Mouse (Mus musculus): ENCODE data around the gene Llgl2. TPM values are rescaled to one million over a fixed set of nuclear protein-coding genes. Genes with fewer than 3 reads are reported as not detected.
A peak's percentile ranks its signal among the peaks of the same experiment; 100 is the strongest.
"Not testable (repeated sequence)": the region's sequence is repeated elsewhere in the genome, so short reads cannot be mapped to it uniquely, and the experiment has no call there.

Llgl2 gene
- total and polyA plus RNA-seq, 3 experiments: 7.6 to 29.5 (median 13.1) TPM

DNA sequence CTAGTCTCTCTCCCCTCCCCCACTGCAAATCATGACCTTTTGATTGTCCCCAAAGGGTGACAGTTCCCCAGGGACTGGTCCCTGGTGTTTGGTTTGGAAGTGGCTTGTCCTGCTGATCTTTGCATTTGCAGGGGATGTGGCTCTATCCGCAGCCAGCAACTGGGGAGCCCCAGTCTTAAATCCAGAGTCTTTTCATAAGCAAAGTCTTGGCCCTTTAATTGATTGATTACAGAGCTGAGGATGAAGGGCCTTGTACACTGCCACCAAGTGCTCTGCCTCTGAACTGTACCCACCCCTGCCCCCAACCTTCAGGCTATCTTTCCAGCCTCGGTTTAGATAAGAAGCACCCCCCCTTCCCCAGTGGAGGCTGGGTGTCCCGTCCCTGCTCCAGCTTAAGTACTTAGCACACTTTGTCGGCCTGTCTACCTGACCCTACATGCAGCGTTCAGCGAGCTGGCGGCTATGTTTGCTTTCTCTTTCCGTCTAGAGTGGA is 9.2 kb downstream of the Llgl2 start:
- no peak for DNase-seq

DNA sequence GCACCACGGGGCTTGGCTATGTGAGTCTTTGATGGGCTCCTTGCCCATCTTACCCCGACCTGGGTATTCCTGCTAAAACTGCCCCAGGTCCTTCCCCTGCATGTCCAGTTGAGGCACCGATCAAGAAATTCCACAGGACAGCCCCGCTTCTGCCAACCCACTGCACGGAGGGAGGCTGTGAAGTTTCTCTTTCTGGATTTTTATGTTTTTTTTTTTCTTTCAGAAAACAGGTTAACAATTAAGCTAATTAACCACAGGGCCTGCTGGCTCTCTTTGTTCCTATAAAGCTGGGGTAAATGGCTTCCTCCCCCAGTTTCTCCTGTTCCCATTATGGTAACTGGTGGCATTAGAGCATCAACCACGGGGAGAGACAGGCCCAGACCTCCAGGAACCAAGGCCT is 10.2 kb downstream of the Llgl2 start:
- DNase-seq: no peak

- no peak for DNase-seq
Measured at GRCm38 (mm10) chr11:115836656-115837395, 13.0 kb downstream of the Llgl2 start.

- no peak for DNase-seq
Measured at GRCm38 (mm10) chr11:115837606-115838345, 13.9 kb downstream of the Llgl2 start.

DNA sequence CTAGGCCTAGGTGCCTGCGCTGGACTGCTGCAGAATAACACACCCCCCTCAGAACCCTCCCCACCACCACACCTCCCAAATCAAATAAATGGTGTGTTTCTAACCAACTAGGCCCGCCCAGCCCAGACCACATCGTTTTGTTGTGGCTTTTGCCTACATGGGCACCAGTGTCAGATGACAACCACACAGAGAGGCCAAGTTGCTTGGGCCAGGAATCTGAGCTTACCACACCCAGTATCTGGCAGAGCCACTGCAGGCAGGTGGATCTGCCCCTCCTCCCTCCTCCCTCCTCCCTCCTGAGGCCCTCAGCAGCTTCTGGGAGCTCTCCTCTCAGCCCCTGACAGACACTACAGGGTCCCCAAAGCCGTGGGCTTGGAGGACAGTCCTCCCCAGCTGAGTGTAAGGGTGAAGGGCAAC is 15.1 kb downstream of the Llgl2 start:
- DNase-seq: no peak

DNA sequence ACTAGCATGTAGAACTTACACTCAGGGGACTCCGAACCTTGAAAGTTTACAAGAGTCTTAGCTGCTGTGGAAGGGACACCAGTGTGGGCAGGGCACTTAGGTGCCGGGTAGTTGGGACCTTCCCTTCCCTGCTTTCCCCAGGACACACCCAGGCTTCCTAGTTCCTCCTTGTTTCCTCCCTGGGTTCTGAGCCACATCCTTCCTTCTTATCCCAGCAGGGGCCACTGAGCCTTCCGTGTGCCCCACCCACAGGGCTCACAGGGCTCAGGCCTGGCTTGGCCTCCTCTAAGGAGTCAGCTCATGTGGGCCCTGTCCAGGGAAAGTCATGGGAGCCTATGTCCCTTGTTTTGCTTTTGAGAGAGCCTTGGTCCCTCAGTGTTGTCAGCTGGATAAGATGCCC is 15.9 kb downstream of the Llgl2 start:
- DNase-seq: no peak

DNA sequence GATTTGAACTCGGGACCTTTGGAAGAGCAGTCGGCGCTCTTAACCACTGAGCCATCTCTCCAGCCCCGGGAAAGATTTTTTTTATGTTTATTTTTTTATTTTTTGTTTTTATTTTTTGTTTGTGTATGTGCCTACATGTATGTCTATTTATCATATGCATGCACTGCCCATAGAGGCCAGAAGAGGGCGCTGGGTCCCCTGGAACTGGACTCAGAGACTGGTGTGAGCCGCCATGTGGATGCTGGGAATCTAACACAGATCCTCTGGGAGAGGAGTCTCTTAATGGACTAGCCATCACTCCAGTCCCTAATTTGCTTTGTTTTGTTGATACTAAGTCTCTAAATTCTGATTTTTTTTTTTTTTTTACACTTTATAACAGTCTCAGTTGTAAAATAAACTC is 17.2 kb downstream of the Llgl2 start:
- no peak for DNase-seq

DNA sequence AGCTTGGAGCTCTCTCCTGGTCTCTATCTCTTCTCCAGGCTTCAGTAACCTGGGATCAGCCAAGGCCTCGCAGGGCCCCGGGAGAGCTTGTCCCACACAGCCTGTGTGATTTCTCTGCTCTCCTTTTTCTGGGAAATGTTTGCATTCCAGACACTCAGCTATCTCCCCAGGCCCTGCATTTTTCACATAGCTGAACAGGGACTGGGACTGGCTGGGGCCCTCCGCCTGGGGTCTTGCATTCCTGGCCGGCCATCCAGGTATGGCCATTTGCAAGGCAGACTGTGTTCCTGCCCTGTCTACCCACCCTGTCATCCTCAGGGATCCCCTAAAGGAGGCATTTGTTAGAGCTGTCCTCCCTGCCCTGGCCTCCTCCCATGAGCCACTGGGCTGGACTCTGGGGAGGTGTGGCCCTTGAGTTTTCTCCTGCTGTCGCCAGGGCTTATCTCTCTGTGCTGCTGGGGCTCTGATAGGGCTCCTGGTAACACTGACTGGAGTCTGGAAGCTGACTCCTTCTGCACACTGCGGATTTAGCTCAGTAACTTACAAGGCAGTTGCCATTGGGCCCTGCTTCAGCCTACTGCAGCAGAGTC is 18.2 kb downstream of the Llgl2 start:
- DNase-seq: peak; percentile 37

GRCm38 (mm10) chr11:115843141-115843890 is 19.5 kb downstream of the Llgl2 start:
- DNase-seq: no peak

DNA sequence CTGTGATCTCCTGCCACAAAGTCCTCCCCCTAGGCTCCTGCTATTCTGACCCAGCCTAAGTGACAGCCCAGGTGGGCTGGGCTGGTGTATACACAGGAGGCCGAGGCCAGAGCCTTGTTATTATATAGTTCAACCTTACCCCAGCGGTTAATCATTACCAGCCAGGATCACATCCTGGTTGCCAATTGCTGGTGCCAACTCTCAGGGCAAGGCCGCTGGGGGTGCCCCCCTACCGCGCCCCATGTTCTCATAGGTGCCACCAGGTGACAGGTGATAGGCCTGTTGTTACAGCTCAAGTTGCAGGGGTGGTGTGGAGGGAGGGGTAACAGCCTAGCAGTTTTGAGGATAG is 20.0 kb downstream of the Llgl2 start:
- no peak for DNase-seq

DNA sequence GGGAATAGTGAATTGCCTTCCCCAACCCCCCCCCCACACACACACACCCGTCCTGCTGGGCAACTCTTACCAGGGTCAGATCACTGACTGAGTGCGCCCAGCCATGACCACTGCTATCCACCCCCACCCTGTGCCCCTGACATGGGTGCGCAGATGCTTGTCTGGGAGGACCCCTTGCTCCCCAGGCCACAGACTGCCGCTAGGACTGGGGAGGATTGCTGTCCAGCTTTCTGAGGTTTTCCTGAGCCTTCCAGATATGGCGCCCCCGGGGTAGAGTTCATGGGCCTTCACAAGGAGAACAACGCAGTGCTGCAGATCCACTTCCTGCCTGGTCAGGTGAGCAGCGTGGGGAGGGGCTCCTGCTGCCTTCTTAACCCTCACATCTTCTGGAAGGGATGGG is 20.4 kb downstream of the Llgl2 start:
- DNase-seq: no peak

- DNase-seq: no peak
Measured at GRCm38 (mm10) chr11:115845819-115846218, 22.0 kb downstream of the Llgl2 start.

DNA sequence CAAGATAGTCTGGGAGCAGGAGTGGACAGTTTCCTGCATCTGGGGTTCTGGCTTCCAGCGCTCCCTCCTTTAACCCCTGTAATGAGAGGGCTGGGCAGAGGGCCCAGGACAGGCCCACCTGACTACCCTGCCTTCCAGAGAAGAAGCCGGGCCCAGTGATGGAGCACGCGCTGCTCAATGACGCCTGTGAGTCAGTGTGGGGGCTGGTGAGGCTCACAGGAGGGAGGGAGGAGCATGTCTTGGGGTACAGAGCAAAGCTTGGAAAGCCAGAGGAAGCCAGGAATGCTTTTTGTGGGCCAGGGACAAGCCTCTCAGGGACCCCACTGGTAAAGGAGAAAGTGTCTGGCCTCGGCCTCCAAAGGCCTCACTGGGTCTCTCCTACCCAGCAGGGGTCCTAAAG is 30.8 kb downstream of the Llgl2 start:
- DNase-seq: no peak

- not testable (repeated sequence) for DNase-seq
Measured at GRCm38 (mm10) chr11:115857146-115857545, 33.3 kb downstream of the Llgl2 start.

DNA sequence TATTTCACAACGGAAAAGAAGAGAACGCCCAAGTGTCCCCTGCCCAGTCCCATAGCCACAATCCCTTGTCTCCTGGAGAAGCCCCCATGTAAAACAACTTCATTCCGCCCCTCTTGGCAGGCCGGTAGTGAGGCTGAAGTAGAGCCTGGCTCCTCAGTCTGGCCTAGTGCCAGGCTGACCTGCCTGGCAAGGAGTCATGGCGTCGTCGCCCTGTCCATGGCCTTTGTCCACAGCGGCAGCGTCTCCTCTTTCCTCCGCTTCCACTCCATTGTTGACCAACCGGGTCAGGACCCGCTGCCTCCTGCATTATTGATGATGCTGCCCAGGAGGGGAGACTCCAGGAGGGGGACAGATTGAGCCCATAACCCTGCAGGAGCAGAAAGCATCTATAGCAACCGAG is 34.1 kb downstream of the Llgl2 start:
- no peak for DNase-seq

DNA sequence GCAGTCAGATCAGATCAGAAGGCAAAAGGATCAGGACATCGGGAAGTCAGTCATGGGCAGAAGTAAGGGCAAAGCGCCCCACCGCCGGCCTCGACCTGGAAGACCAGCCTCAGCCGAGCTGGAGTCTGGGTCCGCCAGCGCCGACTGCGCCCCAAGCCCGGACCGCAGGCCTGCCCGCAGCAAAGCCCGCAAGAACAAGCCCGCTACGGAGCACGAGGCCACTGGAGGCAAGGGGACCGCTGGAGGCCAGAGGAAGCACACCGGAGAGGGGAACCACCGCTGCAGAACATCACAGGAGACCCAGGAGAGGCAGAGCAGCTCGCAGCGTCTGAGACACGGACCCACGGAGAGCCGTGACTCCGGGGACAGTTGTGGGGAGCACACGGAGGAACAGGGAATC is 34.5 kb downstream of the Llgl2 start, which contains the start of gene Myo15b:
Gene Myo15b, plus strand, starts transcription at position 53 of the 400 bp plus-strand sequence.
- DNase-seq: no peak

DNA sequence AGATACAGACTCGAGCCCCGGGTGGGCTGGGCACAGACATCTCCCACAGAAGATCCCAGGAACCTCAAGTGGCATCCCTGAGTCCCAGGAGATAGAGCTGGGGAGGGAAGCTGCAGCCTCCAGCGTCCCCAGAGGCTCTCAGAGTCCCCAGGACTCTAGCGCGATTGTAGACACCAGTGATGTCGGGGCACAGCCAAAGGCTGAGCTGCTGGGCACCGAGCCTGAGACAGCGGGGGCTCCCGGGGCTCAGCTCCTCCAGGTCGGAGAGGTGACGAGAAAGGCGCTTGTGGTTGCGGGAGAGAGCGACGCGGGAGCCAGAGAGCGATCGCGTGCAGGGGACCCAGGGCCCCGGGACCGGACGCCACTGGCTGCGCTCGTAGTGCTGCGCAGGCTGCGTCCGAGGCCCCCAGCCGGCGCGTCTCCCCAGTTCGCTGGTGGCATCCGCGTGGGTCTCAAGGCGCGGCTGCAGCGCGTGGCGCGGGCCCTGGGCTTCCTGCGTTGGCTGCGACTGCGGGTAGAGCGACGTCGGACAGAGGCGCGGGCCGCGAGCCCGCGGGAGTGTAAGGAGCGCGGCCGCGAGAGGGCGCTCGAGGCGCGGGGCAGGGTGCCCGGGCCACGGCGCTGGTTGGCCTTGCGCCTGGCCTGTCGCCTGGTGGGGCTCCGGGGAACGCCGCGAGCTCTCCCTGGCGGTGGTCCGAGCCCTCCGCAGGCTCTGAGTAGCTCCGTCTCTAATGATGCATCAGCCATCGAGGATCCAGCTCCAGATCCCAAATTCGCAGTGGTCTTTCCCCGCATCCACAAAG is 35.5 kb downstream of the Llgl2 start:
- DNase-seq: peak; percentile 91

DNA sequence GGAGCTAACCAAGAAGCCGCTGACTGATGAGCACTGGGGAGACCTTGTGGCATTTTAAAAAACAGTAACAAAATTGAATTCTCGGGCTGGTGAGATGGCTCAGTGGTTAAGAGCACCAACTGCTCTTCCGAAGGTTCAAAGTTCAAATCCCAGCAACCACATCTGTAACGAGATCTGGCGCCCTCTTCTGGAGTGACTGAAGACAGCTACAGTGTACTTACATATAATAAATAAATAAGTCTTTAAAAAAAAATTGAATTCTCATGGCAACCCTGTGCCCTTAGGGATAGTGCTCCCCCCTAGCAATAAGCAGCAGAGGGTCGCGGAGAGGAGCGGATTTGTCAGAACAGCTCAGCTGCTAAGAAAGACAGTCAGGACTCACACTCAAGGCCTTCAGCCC is 40.0 kb downstream of the Llgl2 start:
- DNase-seq: no peak

DNA sequence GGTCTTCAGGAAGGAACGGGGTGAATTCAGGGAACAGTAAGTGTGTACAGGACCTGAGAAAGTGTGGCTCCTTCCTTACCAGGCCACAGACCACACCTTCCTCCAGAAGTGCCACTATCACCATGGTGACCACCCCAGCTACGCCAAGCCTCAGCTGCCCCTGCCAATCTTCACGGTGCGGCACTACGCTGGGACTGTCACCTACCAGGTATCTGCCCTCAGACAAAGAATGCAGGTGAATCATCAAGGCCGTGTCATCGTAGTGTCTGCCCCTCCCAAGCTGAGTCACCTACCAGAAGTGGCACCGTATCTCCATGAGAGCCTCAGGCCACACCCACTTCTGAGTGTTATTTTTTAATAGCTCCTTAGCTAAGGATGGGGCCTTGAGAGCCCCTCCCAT is 45.5 kb downstream of the Llgl2 start:
- peak; percentile 37 for DNase-seq

GRCm38 (mm10) chr11:115872437-115872836 is 48.6 kb downstream of the Llgl2 start:
- DNase-seq: no peak

DNA sequence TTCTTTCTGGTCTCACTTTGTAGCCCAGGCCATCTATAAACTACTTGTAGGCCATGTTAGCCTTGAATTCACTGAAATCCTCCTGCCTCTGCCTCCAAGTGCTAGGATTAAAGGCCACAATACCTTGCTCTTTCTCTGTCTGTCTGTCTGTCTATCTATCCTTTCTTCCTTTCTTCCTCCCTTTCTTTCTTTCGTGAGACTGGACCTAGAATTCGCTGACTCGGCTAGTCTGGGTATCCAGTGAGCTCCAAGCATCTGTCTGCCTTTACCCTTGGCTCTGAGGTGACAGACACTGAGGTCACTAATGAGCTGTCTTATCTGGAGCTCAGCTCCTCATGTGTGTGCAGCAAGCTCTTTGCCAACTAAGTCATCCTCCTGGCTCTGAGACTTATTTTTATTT is 52.1 kb downstream of the Llgl2 start:
- DNase-seq: no peak

DNA sequence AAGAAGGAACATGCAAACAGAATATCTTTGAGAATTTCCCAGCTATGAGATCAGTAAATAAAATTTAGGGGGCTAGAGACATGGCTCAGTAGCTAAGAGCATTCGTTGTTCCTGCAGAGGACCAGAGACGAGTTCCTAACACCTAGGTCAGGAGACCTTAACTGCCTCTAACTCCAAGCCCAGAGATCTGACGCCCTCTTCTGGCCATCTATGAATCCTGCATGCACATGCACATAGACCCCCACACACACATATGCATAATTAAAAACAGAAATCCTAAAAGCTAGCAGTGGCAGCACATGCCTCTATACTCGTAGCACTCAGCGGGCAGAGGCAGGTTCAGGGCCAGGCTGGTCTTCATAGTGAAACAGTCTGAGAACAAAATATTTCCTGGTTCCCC is 52.6 kb downstream of the Llgl2 start:
- no peak for DNase-seq

Data from adrenal gland, adult 2 months (tissue).